Mouse (Mus musculus) natural killer cell, adult 2 months (primary cell): ENCODE measurements at regions not wholly inside any gene's neighbourhood (a gene's known extent, or its start where the extent isn't known, plus 50 kb on each side); places are given as distances from the start of the nearest gene placed in this dataset.
"Not testable (repeated sequence)": the region's sequence is repeated elsewhere in the genome, so short reads cannot be mapped to it uniquely, and the experiment has no call there.

Source experiments
- DNase-seq, 2 experiments: peaks; one replicate each; pipeline ENCODE4 v3.0.0; 2022; ENCODE audit warnings: low spot score in 2 of 2

DNA sequence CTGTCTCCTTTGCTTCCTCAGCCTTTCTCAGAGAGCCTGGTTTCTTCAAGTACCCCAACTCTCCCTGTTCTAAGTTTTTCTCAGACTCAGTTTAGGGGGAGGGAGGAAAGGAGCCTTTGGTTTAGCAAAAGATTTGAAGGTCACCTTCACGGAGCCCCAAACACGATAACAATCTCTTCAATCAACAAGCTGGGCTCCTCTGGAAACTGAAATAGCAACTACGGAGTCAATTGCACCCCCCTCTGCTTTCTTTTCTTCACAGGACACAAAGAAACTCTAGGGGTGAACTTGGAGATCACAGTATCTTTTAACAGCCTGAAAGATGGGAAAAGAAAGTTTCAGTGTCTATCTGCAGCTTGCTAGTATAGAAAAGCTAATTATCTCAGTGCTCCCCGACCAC lies 151.4 kb upstream of the 1700012A03Rik start:
- no peak for DNase-seq

DNA sequence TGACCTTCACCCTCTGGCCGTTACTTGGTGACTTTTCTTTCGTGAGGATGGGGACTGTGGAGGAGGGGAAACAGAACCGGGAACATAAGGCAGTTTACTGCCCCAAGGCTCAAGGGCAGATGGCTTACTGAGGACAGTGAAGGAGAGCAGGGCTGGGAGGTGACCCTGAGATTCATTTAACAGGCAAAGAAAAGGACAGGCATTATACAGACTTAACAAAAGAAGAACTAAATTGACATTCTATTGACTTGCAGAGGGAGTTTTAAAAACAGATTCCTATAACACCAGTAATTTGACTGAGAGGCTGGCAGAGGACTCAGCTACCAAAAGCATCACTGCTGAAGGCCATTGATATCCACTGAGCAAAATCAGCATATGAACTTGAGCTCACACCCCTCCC lies 153.0 kb upstream of the 1700012A03Rik start:
- DNase-seq, result no peak

DNA sequence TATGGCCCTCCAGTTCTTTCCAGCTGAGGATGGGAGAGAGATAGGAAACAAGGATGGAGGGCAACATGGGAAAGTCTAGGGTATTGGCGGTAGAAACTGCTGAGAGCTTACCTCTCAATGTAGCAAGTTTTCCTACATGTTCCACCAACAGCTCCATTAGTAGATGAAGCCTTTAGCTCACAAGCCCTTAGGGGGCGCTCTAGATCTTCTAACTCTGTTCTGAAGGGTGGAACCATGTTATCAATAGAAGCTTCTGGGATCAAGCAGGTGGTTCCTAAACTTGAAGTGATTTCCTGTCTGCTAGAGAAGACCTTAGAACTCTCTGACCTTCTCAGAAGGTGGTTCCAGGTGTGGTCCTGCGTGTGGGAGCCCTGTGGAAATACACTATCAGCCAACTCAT lies 154.2 kb upstream of the 1700012A03Rik start:
- DNase-seq, result no peak

DNA sequence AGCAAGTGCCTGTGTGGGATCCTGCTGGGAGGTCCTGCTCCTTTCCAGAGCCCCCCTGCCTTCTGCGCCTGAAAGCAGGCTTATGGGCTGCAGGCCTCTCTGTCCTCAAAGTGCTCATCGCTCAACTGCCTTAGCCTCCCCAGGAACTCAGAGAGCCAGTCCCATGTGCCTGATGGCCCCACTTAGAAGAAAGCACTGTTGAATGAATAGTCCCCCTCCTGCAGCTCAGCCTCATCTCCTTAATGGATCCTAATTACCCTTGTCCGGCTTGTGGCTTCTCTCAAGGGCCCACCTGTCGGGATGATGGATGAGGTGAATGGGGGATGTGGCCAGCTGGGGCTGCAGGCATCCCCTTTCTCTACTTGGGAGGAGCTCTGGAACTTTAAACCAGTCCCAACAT lies 163.1 kb upstream of the 1700012A03Rik start:
- no peak for DNase-seq

- not testable (repeated sequence) for DNase-seq
These were observed 164.8 kb upstream of the 1700012A03Rik start for GRCm38 (mm10) chr6:31885196-31885595.

DNA sequence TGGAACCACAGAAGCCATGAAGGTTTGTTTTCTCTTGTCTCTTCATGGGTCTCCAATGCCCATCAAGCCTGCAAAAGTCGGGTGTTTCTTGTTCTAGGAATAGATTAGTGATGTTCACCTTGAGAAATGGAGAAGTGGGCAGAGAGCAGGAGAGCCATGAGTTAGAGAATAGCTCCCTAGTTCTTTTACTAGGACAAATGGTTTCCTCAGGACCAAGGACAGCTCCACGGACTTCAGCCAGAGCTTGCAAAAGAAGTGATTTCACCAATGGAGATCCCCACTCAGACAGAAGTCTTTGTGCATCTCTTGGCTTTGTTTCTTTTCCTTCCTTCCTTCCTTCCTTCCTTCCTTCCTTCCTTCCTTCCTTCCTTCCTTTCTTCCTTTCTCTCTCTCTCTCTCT lies 166.3 kb upstream of the 1700012A03Rik start:
- no peak for DNase-seq

DNA sequence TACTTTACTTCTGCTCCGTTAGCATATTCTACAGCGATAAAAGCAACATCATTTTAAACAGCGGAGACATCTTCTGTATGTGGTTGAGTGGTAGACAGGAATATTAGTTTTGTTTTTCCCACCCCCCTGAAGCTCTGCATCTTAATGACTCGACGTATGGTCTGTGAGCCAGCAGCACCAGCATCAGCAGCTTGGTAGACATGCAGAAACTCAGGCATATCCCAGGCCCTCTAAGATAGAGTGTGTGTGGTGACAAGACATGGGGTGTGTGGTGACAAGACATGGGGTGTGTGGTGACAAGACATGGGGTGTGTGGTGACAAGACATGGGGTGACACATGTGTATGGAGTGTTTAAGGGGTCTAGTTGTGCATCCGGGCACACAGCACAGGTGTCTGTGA lies 175.4 kb upstream of the 1700012A03Rik start:
- no peak for DNase-seq

- DNase-seq, result no peak
These were observed 176.1 kb upstream of the 1700012A03Rik start for GRCm38 (mm10) chr6:31873911-31874310.

DNA sequence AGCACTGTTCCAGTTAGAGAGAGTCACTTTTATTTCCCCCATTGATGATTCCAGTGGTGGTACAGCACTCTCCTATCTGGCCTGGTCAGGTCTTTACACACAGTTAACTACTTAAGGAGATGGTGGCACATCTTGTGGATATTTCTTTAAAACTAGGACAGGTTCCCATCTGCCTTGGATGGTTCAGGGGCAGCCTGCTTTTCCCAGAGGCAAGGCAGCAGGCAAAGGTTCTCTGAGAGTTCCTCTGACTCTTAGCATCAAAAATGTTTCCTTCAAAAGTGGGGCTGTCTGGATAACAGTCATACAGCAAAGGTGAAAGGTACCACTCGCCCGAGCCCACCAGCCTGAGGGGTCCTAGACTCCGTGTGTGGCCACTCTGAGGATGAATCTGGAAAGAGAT lies 178.3 kb upstream of the 1700012A03Rik start:
- DNase-seq, result no peak

GRCm38 (mm10) chr6:31861996-31862395 lies 188.1 kb upstream of the 1700012A03Rik start:
- no peak for DNase-seq

GRCm38 (mm10) chr6:31859621-31860020 lies 190.4 kb upstream of the 1700012A03Rik start:
- no peak for DNase-seq

DNA sequence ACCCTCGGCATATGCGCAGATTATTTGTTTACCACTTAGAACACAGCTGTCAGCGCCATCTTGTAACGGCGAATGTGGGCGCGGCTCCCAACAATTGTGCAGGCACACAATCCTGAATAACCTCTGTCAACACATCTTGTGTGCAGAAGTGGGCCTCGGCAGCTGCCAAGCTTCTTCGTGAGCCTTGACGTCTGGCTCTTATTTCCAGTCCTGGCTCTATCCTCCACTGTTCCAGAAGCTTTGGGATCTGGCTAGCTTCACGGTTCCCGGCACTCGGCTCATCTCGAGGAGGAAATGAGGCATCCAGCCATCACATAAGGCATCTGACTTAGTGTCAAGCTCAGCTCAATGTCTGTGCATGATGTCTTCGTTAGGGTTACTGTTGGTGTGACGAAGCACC lies 195.8 kb upstream of the 1700012A03Rik start:
- no peak for DNase-seq

- no peak for DNase-seq
These were observed 203.7 kb upstream of the 1700012A03Rik start for GRCm38 (mm10) chr6:31846319-31846718.

- DNase-seq, result no peak
These were observed 204.4 kb upstream of the 1700012A03Rik start for GRCm38 (mm10) chr6:31845671-31846070.

- DNase-seq, result no peak
These were observed 209.4 kb upstream of the 1700012A03Rik start for GRCm38 (mm10) chr6:31840621-31841020.

- no peak for DNase-seq
These were observed 211.5 kb upstream of the 1700012A03Rik start for GRCm38 (mm10) chr6:31838588-31838987.

DNA sequence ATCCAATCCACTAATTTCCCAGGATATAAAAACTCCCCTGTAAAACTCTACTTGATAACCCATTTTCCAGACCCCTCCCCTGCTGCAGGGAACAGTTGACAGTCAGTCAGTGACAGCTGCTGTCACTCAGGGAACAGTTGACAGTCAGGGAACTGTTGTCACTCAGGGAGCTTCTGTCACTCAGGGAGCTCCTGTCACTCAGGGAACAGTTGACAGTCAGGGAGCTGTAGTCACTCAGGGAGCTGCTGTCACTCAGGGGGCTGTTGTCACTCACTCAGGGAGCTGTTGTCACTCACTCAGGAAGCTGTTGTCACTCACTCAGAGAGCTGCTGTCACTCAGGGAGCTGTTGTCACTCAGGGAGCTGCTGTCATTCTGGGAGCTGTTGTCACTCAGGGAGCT lies 214.3 kb upstream of the 1700012A03Rik start:
- no peak for DNase-seq

GRCm38 (mm10) chr6:31834503-31834902 lies 215.5 kb upstream of the 1700012A03Rik start:
- DNase-seq, result no peak

- DNase-seq, result no peak
These were observed 219.4 kb upstream of the 1700012A03Rik start for GRCm38 (mm10) chr6:31830610-31831009.

DNA sequence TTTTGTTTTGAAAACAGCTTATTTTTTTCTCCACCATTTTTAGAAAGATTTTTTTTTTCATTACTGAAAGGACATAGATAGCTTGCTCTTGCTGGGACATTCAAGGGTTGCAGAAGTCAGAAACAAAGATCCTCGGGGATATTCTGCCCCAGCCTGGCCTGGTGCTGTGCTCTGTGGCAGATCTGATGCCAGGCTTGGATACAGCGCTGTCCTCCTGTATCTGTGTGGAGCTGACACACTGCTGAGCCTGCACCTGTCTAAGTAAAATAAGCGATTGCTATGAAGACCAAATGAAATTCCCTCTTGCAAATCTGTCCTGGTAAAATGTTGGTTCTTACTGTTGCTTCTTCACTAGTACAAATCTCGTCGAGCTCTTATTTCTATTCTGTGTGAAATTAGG lies 226.4 kb upstream of the 1700012A03Rik start:
- no peak for DNase-seq

GRCm38 (mm10) chr6:31822186-31823085 lies 227.6 kb upstream of the 1700012A03Rik start:
- DNase-seq, result no peak

- DNase-seq, result no peak
These were observed 228.4 kb upstream of the 1700012A03Rik start for GRCm38 (mm10) chr6:31821621-31822020.

- DNase-seq, result no peak
These were observed 232.4 kb upstream of the 1700012A03Rik start for GRCm38 (mm10) chr6:31817640-31818039.

- DNase-seq, result no peak
These were observed 238.2 kb upstream of the 1700012A03Rik start for GRCm38 (mm10) chr6:31811890-31812289.
